Mouse (Mus musculus) C2C12 (cell line): Measurements from ENCODE around the gene Brpf3. TPM values are rescaled to one million over a fixed set of nuclear protein-coding genes. Genes with fewer than 3 reads are reported as not detected.
"Not testable (repeated sequence)": the region's sequence is repeated elsewhere in the genome, so short reads cannot be mapped to it uniquely, and the experiment has no call there.

ENCODE experiments used
- H3K27me3 ChIP-seq: one replicate; pipeline ENCODE4 v1.6.1; 2011; ENCODE audit not compliant: control insufficient read depth, insufficient read depth, insufficient read length
- H3K36me3 ChIP-seq: one replicate; pipeline ENCODE4 v1.6.1; 2011; ENCODE audit not compliant: control insufficient read depth, insufficient read depth
- H3K4me3 ChIP-seq: one replicate; pipeline ENCODE4 v1.5.1; 2011; ENCODE audit warnings: mild to moderate bottlenecking, control low read depth; ENCODE audit not compliant: poor library complexity, insufficient read depth, severe bottlenecking
- H3K79me2 ChIP-seq: one replicate; pipeline ENCODE4 v1.6.1; 2011; ENCODE audit not compliant: control insufficient read depth, insufficient read depth
- H3K79me3 ChIP-seq: one replicate; pipeline ENCODE4 v1.6.1; 2011; ENCODE audit warnings: low read depth, control low read depth
- H3ac ChIP-seq: one replicate; pipeline ENCODE3; 2011; ENCODE audit warnings: low read depth; ENCODE audit not compliant: control insufficient read depth, insufficient read length
- CEBPB ChIP-seq: IDR thresholded peaks from one replicate; pipeline ENCODE4 v1.6.1; 2011; ENCODE audit warnings: low read depth, mild to moderate bottlenecking, control low read depth, moderate library complexity
- CTCF ChIP-seq: IDR thresholded peaks from one replicate; pipeline ENCODE4 v1.5.1; 2011; ENCODE audit not compliant: control insufficient read depth, insufficient read depth, insufficient read length
- FOSL1 ChIP-seq: IDR thresholded peaks from one replicate; pipeline ENCODE4 v1.8.0; 2011; ENCODE audit warnings: mild to moderate bottlenecking, low read length; ENCODE audit not compliant: poor library complexity, insufficient read depth, severe bottlenecking
- MAX ChIP-seq: IDR thresholded peaks from one replicate; pipeline ENCODE4 v1.6.1; 2011; ENCODE audit warnings: mild to moderate bottlenecking, control low read depth
- MYOD1 ChIP-seq: IDR thresholded peaks from one replicate; pipeline ENCODE4 v1.6.1; 2011; ENCODE audit warnings: low read depth; ENCODE audit not compliant: control insufficient read depth, insufficient read length
- MYOG ChIP-seq: IDR thresholded peaks from one replicate; pipeline ENCODE4 v1.6.1; 2011; ENCODE audit not compliant: control insufficient read depth, insufficient read length; ENCODE audit errors: extremely low read depth
- USF1 ChIP-seq: IDR thresholded peaks from one replicate; pipeline ENCODE4 v1.6.1; 2011; ENCODE audit warnings: low read depth, mild to moderate bottlenecking, control low read depth, moderate library complexity
- polyA plus RNA-seq: library from polyadenylated mRNA; unstranded; fragments of >200 nt; fragmentation: generic; extraction: Trizol; gene quantifications from one replicate; pipeline ENCODE4 v1.2.1, GENCODE M21; 2012; ENCODE audit warnings: missing spikeins

The Brpf3 gene
- polyA plus RNA-seq, 1 experiment: 10.8 TPM

DNA sequence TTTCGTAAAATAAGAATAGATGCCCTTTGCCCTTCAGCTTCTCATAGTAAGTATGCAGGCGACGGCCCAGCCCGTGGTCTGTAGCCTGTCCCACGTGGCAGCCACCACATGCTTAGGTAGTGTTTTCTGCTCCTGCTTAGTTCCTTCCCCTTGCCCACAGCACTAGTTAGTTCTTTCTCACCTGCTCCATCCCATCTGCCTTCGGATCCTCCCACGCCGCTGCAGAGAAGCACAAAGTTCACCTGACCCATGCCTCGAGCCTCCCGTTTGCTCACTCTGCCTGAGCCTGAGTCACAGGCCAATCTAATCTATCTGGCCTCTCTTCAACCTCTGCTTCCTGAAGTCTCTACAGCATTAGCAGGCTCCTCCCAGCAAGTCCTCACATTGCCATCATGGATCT, 11.5 kb downstream of the Brpf3 start:
- Histone ChIP-seq H3K4me3 (no peak overlapping the region), H3ac (no peak overlapping the region), H3K27me3 (no peaks in the 10 kb centered on the region), H3K79me3 (no peaks in the 10 kb centered on the region), H3K36me3 (peaks cover 8% of the 10 kb centered on the region), H3K79me2 (no peaks in the 10 kb centered on the region)
- TF ChIP-seq MYOD1 (no peak), CEBPB (no peak), MAX (no peak), USF1 (no peak), CTCF (no peak), MYOG (no peak), FOSL1 (no peak)

DNA sequence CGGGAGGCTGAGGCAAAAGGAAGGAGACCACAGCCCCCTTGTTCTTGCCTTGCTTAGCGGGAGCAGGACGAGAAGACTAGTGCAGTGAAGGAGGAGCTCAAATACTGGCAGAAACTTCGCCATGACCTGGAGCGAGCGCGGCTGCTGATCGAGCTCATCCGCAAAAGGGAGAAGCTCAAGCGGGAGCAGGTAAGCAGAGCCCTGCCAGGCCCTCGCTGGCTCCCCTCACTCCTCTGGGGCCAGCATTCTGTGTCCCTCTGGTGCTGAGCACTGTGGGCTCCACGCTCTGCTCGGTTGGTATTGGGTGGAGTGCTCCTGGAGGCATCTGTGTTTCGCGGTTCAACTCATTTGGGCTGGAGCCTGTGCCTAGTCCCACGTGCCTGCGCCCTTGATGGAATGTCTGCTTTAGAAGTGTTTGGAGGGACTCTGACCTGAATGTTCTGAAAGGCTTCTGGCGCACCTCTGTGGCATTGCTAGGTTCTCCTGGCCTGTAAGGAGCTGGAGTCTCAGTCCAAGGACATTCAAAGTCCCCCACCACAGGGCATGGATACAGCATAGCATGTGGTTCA, 13.7 kb downstream of the Brpf3 start:
- no peak overlapping the region for H3ac ChIP-seq
- no peaks in the 10 kb centered on the region for H3K79me2 ChIP-seq
- peaks cover 22% of the 10 kb centered on the region for H3K36me3 ChIP-seq
- no peaks in the 10 kb centered on the region for H3K27me3 ChIP-seq
- no peak for TF ChIP-seq USF1
- no peak for TF ChIP-seq MAX
- no peak for TF ChIP-seq MYOG
- no peak for TF ChIP-seq FOSL1
- TF ChIP-seq MYOD1: no peak
- no peak for TF ChIP-seq CEBPB
- no peak for TF ChIP-seq CTCF
- no peak overlapping the region for H3K4me3 ChIP-seq
- H3K79me3 ChIP-seq: no peaks in the 10 kb centered on the region

GRCm38 (mm10) chr17:28815384-28816004, 14.6 kb downstream of the Brpf3 start:
- Histone ChIP-seq H3K79me3 (no peaks in the 10 kb centered on the region), H3K4me3 (no peak overlapping the region), H3K36me3 (peaks cover 31% of the 10 kb centered on the region), H3K79me2 (no peaks in the 10 kb centered on the region), H3K27me3 (no peaks in the 10 kb centered on the region), H3ac (no peak overlapping the region)
- TF ChIP-seq MYOG (no peak), CTCF (no peak), MAX (no peak), CEBPB (no peak), FOSL1 (no peak), USF1 (no peak), MYOD1 (no peak)

DNA sequence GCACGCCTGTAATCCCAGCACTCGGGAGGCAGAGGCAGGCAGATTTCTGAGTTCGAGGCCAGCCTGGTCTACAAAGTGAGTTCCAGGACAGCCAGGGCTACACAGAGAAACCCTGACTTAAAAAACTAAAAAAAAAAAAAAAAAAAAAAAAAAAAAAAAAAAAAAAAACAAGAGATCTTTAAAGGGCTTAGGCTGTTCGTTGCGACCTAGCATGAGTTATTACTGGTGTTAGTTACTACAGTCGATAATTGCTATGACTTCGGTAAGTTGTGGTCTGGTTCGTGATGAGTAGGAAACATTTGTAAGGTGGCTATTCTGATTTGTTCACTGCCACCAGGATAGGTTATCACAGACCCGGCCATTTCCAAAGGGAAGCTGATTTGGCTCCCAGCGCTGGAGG, 15.4 kb downstream of the Brpf3 start:
- not testable (repeated sequence) for H3ac ChIP-seq, H3K27me3 ChIP-seq, H3K79me2 ChIP-seq, H3K4me3 ChIP-seq, H3K79me3 ChIP-seq
- H3K36me3 ChIP-seq: peaks cover 38% of the 10 kb centered on the region

DNA sequence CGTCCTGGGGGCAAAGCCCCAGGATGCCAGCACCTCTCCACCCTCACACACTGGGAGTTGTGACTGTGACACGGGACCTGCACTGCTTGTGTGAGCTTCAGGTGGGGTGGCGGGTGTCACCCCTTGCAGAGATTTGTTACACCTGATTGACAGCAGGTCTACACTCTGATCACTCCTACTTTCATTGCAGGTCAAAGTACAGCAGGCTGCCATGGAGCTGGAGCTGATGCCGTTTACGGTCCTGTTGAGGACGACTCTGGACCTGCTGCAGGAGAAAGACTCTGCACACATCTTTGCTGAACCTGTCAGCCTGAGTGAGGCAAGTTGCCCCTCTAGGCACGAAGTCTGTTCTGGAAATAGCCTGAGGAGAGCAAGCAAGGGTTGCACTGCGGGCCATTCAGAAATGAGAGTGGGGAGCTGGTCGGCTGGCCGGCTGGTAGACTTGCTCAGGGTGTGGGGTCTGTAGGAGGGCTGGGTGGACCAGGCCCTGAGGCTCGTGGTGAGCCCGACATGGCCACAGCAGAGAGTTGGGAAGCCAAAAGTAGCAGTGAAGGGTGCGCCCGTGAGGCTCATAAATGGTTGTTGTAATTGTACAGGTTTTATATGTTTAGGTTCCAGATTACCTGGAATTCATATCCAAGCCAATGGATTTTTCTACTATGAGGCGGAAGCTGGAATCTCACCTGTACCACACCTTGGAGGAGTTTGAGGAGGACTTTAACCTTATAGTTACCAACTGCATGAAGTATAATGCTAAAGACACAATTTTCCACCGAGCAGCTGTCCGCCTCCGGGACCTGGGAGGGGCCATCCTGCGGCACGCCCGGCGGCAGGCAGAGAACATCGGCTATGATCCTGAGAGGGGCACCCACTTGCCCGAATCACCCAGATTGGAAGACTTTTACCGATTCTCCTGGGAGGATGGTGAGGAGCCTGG, 16.3 kb downstream of the Brpf3 start:
- Histone ChIP-seq H3ac (no peak overlapping the region), H3K79me2 (no peaks in the 10 kb centered on the region), H3K4me3 (no peak overlapping the region), H3K36me3 (peaks cover 46% of the 10 kb centered on the region), H3K27me3 (no peaks in the 10 kb centered on the region), H3K79me3 (no peaks in the 10 kb centered on the region)
- TF ChIP-seq MYOG (no peak), MAX (no peak), CEBPB (no peak), CTCF (no peak), FOSL1 (no peak), USF1 (no peak), MYOD1 (no peak)

GRCm38 (mm10) chr17:28820189-28820588, 19.3 kb downstream of the Brpf3 start:
- Histone ChIP-seq H3K79me3 (no peaks in the 10 kb centered on the region), H3ac (no peak overlapping the region), H3K27me3 (no peaks in the 10 kb centered on the region), H3K79me2 (no peaks in the 10 kb centered on the region), H3K36me3 (peaks cover 65% of the 10 kb centered on the region), H3K4me3 (no peak overlapping the region)
- TF ChIP-seq MYOD1: no peak
- no peak for TF ChIP-seq USF1
- TF ChIP-seq FOSL1: no peak
- no peak for TF ChIP-seq MAX
